Mouse (Mus musculus): ENCODE results near the gene Polr3gl.

DNA sequence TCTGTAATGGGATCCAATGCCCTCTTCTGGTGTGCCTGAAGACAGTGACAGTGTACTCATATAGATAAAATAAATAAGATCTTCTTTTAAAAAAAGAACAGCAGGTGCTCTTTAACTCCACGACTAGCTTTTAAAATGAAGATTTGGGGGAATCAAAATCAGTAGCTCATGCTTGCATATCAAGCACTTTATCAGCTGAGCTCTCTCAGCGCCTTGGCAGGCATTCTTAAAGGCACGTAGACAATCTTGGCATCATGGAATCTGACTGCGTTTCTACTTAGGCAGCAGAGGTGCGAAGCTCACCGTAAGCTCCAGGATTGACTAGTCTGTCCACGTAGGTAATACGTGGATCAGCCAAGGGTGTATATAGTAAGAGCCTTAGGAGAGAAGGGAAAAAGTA, 51.4 kb downstream of the Polr3gl start:
- TF ChIP-seq CTCF (IDR thresholded peaks at IDR 0.05; ENCODE audit: control insufficient read depth, insufficient read depth, insufficient replicate concordance, low read depth, low read length) (no peak), POLR2A (IDR thresholded peaks at IDR 0.05; ENCODE audit: control insufficient read depth, low read depth, low read length) (no peak)

Measured in testis, adult 2 months (tissue).